Mouse (Mus musculus) heart, postnatal 36 days (tissue): ENCODE results near the gene Agpat4. TPM values are rescaled to one million over a fixed set of nuclear protein-coding genes. Genes with fewer than 3 reads are reported as not detected.

Source experiments
- DNase-seq, 2 experiments: peaks; one replicate each; pipeline ENCODE4 v3.0.0; 2021 to 2022
- intact Hi-C: fragments of 180-260 bp; cut with DNase I; formaldehyde crosslinking; loops from one replicate; pipeline ENCODE4 v1.15.1; 2025
- total RNA-seq, 2 experiments: library from RNA; stranded (reverse); gene quantifications; 2 replicates each; pipeline ENCODE4 v1.2.3; 2021

The Agpat4 gene
- total RNA-seq, 2 experiments from 2014 or later = 3.8 to 5.1 TPM

GRCm38 (mm10) chr17:12264293-12264692, 145.8 kb downstream of the Agpat4 start:
- no peak for DNase-seq
- intact Hi-C loops = no loop called here

GRCm38 (mm10) chr17:12265969-12266925, 147.7 kb downstream of the Agpat4 start:
- intact Hi-C loops = loop anchor here (1.0 kb wide), 2 partner anchors 101 to 106 kb away; no protein-coding TSS in a partner anchor

DNA sequence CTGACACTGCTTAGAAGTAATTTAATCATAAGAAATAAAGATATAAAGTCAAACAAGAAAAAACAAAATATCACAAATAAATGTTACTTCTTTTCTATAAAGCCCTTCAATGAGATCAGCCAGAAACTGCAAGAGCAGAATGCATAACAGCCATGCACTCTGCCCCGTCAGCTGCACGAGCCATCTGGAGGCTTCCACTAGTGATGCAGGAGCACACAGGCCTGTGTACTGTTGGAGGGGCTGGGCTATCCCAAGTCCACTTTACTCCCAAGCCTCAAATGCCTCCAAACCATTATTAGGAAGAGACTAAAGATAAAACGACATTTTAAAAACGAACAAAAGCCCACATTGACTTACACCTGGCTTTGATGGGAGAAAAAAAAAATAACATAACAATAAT, 149.6 kb downstream of the Agpat4 start:
- intact Hi-C loops = no loop called here
- no peak for DNase-seq

More at GRCm38 (mm10) chr17:12265969-12266925, 147.7 kb downstream of the Agpat4 start:
- peak; percentile 31 to 47 for DNase-seq

- no peak for DNase-seq
- intact Hi-C loops = no loop called here
These were observed 150.0 kb downstream of the Agpat4 start for GRCm38 (mm10) chr17:12268538-12268937.

Other genes with a start within 250 kb of the Agpat4 start
- gene Map3k4, start 200.1 kb downstream of the Agpat4 start, total RNA-seq = 10 to 100 TPM; 45.8 to 46.6 TPM